Mouse (Mus musculus) liver, embryonic 12.5 days (tissue): Measurements from ENCODE around the gene Slc2a3. TPM values are rescaled to one million over a fixed set of nuclear protein-coding genes. Genes with fewer than 3 reads are reported as not detected.

Source experiments
- ATAC-seq: fragments of 200-750 bp; cut with Nextera tagmentation; 2 replicates; pipeline ENCODE4 v1.8.0; 2017; ENCODE audit warnings: moderate number of reproducible peaks, mild to moderate bottlenecking, moderate library complexity
- H3K27ac ChIP-seq: fragments of 300-500 bp; sonication (generic); 2 replicates; pipeline ENCODE4 v1.5.1; 2016; ENCODE audit warnings: mild to moderate bottlenecking
- H3K27me3 ChIP-seq: fragments of 300-500 bp; sonication (generic); replicated peaks from 2 replicates; pipeline ENCODE4 v1.6.1; 2016; ENCODE audit warnings: mild to moderate bottlenecking, moderate library complexity
- H3K36me3 ChIP-seq: fragments of 300-500 bp; sonication (generic); 2 replicates; pipeline ENCODE4 v1.6.1; 2016; ENCODE audit warnings: mild to moderate bottlenecking, moderate library complexity
- H3K4me1 ChIP-seq: fragments of 300-500 bp; sonication (generic); 2 replicates; pipeline ENCODE4 v1.6.1; 2016
- H3K4me2 ChIP-seq: fragments of 300-500 bp; sonication (generic); 2 replicates; pipeline ENCODE4 v1.6.1; 2016; ENCODE audit warnings: mild to moderate bottlenecking, moderate library complexity
- H3K4me3 ChIP-seq: fragments of 300-500 bp; sonication (generic); 2 replicates; pipeline ENCODE4 v1.5.1; 2016; ENCODE audit warnings: mild to moderate bottlenecking, moderate library complexity
- H3K9ac ChIP-seq: fragments of 300-500 bp; sonication (generic); 2 replicates; pipeline ENCODE4 v1.6.1; 2016; ENCODE audit warnings: mild to moderate bottlenecking, moderate library complexity
- H3K9me3 ChIP-seq: fragments of 300-500 bp; sonication (generic); replicated peaks from 2 replicates; pipeline ENCODE4 v1.6.1; 2016; ENCODE audit warnings: mild to moderate bottlenecking, moderate library complexity
- WGBS: fragments of 180-500 bp; shearing (Covaris S2); methylation state at CpG from one replicate; pipeline ENCODE4 v1.1.7; 2016; ENCODE audit not compliant: insufficient replicate concordance; 5-methylcytosine and 5-hydroxymethylcytosine counted together
- polyA plus RNA-seq: library from polyadenylated mRNA; unstranded; fragments of >200 nt; fragmentation: Nextera tagmentation; extraction: Ambion mirVana; gene quantifications from 2 replicates; pipeline ENCODE4 v1.2.1, GENCODE M21; 2016

Slc2a3 gene
- polyA plus RNA-seq, 1 experiment from 2014 or later = 38.7 TPM

DNA sequence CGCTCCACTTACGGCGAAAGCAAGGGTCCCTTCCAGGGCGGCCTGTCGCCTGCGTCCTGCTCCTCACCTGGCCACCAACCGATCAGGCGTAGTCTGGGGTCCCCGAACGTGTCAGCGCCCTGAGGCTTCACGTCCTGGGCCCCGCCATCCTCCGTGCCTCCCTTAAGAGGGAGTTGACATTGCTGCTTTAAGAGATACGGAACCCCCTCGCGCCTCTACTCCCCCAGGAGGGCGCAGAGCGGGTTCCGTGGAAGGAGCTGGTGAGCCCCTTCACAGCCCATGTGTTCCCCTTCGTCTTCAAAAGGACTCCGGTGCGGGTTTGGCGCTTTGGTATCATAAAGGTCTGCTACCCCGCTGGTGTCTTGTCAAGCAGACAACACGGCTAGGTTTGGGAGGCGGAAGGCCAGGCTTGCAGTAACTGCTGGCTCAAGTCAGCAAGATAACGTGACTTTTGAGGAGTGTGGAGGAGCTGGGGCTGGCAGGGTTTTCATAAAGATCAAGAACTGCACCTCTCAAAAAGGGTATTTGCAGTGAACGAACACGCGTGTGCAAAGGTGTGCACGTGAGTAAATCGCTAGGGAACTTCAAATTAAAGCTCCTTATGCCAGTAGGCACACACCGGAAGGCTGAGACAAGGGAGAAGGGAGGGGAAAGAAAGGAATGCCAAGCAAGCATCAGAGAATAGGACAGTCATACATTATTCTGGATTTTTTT, 518 bp upstream of the Slc2a3 start:
- H3K27ac ChIP-seq = peak overlapping the region; percentile 92
- no peaks in the 10 kb centered on the region; the same call in 1 of the 2 replicates for H3K27me3 ChIP-seq
- no peaks in the 10 kb centered on the region for H3K9me3 ChIP-seq
- under 1% methylated on average over 34 of the region's 34 CpGs for WGBS
- H3K4me3 ChIP-seq = peak overlapping the region; percentile 79
- peaks cover 5% of the 10 kb centered on the region for H3K36me3 ChIP-seq
- H3K4me1 ChIP-seq = peaks cover 32% of the 10 kb centered on the region
- peak overlapping the region; percentile 95 for H3K9ac ChIP-seq
- H3K4me2 ChIP-seq = peak overlapping the region; percentile 97
- peak; percentile 83 for ATAC-seq

DNA sequence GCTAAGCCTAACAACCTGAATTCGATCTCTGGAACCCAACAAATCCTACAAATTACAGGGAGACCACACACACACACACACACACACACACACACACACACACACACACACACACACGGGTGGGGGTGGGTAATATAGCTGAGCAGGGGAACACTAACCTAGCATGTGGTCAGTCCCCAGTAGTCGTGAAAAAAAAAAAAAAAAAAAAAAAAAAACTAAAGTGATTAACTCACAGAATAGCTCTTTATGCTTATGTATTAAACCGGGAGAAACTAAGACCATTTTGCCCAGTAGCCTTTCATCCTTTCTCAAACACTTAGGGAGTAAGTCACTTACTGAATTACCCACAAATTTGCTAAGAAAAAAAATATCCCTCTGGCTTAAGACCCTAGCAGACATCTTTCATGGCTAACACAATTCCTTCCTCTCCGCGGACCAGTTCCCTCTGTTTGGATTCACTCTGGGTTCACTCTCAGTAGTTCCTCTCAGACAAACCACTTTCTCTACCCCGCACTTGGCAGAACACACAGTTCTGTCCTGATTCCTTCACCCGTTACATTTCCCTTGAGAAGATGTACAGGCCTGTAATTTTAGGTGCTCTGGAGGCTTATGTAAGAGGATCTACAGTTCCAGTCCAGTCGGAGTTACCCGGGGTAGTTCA, 670 bp downstream of the Slc2a3 start:
- peak overlapping the region; percentile 79 for H3K4me3 ChIP-seq
- H3K9ac ChIP-seq = peak overlapping the region; percentile 95
- no peak for ATAC-seq
- no peaks in the 10 kb centered on the region for H3K9me3 ChIP-seq
- peaks cover 32% of the 10 kb centered on the region for H3K4me1 ChIP-seq
- peaks cover 13% of the 10 kb centered on the region for H3K36me3 ChIP-seq
- H3K27me3 ChIP-seq = no peaks in the 10 kb centered on the region
- 19% methylated on average over 10 of the region's 10 CpGs for WGBS
- H3K4me2 ChIP-seq = peak overlapping the region; percentile 97
- H3K27ac ChIP-seq = peak overlapping the region; percentile 92

DNA sequence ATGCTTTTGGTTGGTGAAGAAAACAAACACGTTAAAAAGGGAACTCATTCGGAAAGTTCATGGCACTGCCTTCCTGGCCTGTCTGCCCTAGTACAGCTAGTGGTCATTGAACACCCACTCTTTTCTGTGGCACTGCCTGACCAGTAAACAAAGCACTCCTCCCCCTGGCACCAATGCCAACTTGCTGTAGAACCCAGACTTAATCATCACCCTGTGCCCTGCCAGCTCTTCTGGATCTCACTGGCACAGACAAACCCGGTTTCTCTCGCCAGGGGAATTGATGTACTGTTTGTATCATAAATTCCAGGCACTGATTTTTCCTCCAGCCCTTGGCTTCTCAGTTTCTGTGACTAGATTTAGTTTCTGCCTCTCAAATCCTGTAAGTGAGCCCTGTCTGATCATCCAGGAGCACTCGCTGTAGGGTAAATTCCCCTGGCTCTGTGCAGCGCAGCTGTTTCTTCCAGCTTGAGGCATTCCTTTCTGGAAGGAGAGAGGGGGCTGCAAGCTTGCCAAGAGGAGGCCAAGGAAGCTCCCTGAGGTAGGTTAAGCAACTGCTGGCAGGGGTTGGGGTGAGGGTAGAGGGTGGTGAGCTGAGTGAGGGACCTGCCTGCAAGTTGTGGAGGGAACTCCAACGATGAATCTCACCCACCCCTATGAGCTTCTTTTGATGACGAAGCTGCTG, 6.0 kb downstream of the Slc2a3 start:
- Histone ChIP-seq H3K4me2 (no peak overlapping the region), H3K27me3 (no peaks in the 10 kb centered on the region), H3K36me3 (peaks cover 39% of the 10 kb centered on the region), H3K27ac (no peak overlapping the region), H3K9ac (no peak overlapping the region), H3K9me3 (no peaks in the 10 kb centered on the region), H3K4me3 (no peak overlapping the region), H3K4me1 (peaks cover 5% of the 10 kb centered on the region; the same call in 1 of the 2 replicates)
- WGBS = 70% methylated on average over 8 of the region's 8 CpGs
- no peak for ATAC-seq

DNA sequence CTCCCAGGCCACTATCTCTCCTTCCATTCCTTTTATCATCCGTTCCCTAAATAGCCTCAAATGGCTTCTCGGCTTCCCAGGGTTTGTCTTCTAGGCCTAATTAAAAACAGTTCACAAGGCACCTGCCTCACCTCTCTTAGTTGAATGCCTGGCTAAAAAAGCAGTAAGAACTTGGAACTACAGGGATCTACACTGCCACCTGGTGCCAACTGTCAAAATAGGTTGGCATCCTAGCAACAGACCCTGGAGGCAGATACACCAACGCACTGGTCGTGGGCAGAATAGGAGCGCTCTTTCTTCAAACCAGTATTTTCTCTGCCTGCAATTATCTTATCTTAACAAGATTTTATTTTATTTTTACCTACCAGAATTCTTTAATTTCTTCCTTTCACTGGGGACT, 15.2 kb downstream of the Slc2a3 start:
- 41% methylated on average over 5 of the region's 5 CpGs for WGBS

GRCm38 (mm10) chr6:122784866-122785265, 16.6 kb downstream of the Slc2a3 start:
- H3K4me1 ChIP-seq = peaks cover 18% of the 10 kb centered on the region
- no peak for ATAC-seq
- no peak overlapping the region for H3K4me2 ChIP-seq
- H3K27ac ChIP-seq = no peak overlapping the region
- H3K27me3 ChIP-seq = no peaks in the 10 kb centered on the region
- no peak overlapping the region for H3K4me3 ChIP-seq
- H3K9me3 ChIP-seq = no peaks in the 10 kb centered on the region
- 92% methylated on average over 3 of the region's 3 CpGs for WGBS
- peaks cover 4% of the 10 kb centered on the region; the same call in 1 of the 2 replicates for H3K36me3 ChIP-seq
- H3K9ac ChIP-seq = no peak overlapping the region

More for the DNA sequence above, 15.2 kb downstream of the Slc2a3 start:
- H3K4me2 ChIP-seq = no peak overlapping the region
- no peak overlapping the region for H3K27ac ChIP-seq
- no peaks in the 10 kb centered on the region for H3K27me3 ChIP-seq
- H3K4me1 ChIP-seq = peaks cover 12% of the 10 kb centered on the region
- H3K9ac ChIP-seq = no peak overlapping the region
- no peak overlapping the region for H3K4me3 ChIP-seq
- H3K9me3 ChIP-seq = no peaks in the 10 kb centered on the region
- H3K36me3 ChIP-seq = peaks cover 4% of the 10 kb centered on the region; the same call in 1 of the 2 replicates
- 0 out of 2 replicates have a peak, but pooled peaks have one; percentile 39 for ATAC-seq

DNA sequence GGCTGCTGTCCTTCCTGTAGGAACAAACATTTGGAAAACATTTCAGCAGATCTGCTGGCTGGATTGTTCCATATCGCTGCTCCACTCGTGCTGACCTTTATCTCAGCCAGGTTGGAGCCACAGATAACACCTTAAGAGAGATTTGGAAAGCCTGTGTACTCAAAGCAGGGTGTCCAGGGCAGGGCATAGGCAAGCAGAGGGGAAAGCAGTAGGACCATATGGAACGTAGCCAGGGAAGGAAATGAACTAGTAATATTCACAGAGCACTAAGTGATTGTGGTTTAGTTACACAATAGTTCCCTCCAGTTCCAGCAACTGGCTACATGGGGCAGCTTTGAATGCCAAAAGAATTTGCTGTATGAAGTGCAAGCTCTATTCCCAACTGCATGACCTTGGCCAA, 19.3 kb downstream of the Slc2a3 start:
- no peak overlapping the region for H3K27ac ChIP-seq
- peak; percentile 59 for ATAC-seq
- H3K9me3 ChIP-seq = no peaks in the 10 kb centered on the region
- H3K27me3 ChIP-seq = no peaks in the 10 kb centered on the region
- H3K9ac ChIP-seq = no peak overlapping the region
- 18% methylated on average over 3 of the region's 3 CpGs for WGBS
- H3K4me3 ChIP-seq = no peak overlapping the region
- H3K36me3 ChIP-seq = peaks cover 4% of the 10 kb centered on the region; the same call in 1 of the 2 replicates
- no peak overlapping the region for H3K4me2 ChIP-seq
- H3K4me1 ChIP-seq = peaks cover 18% of the 10 kb centered on the region

GRCm38 (mm10) chr6:122781167-122781566, 20.3 kb downstream of the Slc2a3 start:
- Histone ChIP-seq H3K9me3 (no peaks in the 10 kb centered on the region), H3K27ac (no peak overlapping the region), H3K36me3 (peaks cover 4% of the 10 kb centered on the region; the same call in 1 of the 2 replicates), H3K9ac (no peak overlapping the region), H3K4me2 (no peak overlapping the region), H3K4me3 (no peak overlapping the region), H3K27me3 (no peaks in the 10 kb centered on the region), H3K4me1 (peaks cover 18% of the 10 kb centered on the region)
- 58% methylated on average over 4 of the region's 4 CpGs for WGBS
- ATAC-seq = no peak

GRCm38 (mm10) chr6:122779916-122780315, 21.5 kb downstream of the Slc2a3 start:
- Histone ChIP-seq H3K27ac (no peak overlapping the region), H3K36me3 (peaks cover 4% of the 10 kb centered on the region; the same call in 1 of the 2 replicates), H3K4me3 (no peak overlapping the region), H3K4me1 (peaks cover 18% of the 10 kb centered on the region), H3K9ac (no peak overlapping the region), H3K27me3 (no peaks in the 10 kb centered on the region), H3K4me2 (no peak overlapping the region), H3K9me3 (no peaks in the 10 kb centered on the region)
- whole genome bisulfite sequencing = 61% methylated on average over 1 of the region's 1 CpGs
- ATAC-seq = no peak

DNA sequence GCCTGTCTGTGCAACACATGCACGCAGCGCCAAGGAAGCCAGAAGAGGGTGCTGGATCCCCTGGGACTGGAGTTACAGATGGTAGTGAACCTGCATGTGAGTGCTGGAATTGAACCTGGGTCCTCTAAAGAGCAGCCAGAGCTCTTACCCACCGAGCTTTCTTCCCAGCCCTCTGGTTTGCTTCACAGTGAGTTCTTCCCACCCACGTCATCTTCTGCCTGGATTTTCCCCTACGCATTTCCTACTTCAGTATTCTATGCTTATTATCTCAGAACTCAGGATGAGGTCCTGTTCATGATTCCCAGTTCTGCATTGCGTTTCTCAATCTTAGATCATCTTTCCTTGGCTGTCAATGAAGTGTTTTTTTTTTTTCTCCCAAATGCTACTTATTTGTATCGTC, 25.4 kb downstream of the Slc2a3 start:
- ATAC-seq = no peak
- 0 out of 2 replicates have a peak, but pooled peaks cover 4% of the 10 kb centered on the region for H3K4me1 ChIP-seq
- 73% methylated on average over 7 of the region's 7 CpGs for WGBS
- H3K27me3 ChIP-seq = no peaks in the 10 kb centered on the region
- no peak overlapping the region for H3K4me2 ChIP-seq
- no peak overlapping the region for H3K27ac ChIP-seq
- H3K9me3 ChIP-seq = no peaks in the 10 kb centered on the region
- no peak overlapping the region for H3K4me3 ChIP-seq
- H3K36me3 ChIP-seq = no peaks in the 10 kb centered on the region
- no peak overlapping the region for H3K9ac ChIP-seq

DNA sequence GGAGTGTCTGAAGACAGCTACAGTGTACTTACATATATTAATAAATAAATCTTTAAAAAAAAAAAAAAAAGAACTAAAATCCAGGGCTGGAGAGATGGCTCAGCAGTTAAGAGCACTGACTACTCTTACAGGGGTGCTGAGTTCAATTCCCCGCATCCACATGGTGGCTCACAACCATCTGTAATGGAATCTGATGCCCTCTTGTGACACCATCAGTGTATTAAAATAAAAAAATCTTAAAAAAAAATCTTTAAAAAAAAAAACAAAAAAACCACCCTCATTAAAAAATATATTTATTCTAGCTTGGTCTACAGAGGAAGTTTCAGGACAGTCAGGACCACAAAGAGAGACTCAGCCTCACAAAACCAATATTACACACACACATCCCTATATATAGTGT, 27.1 kb downstream of the Slc2a3 start:
- Histone ChIP-seq H3K27me3 (no peaks in the 10 kb centered on the region), H3K36me3 (no peaks in the 10 kb centered on the region), H3K27ac (no peak overlapping the region), H3K9ac (no peak overlapping the region), H3K4me1 (no peaks in the 10 kb centered on the region), H3K4me3 (no peak overlapping the region), H3K9me3 (no peaks in the 10 kb centered on the region), H3K4me2 (no peak overlapping the region)
- 91% methylated on average over 1 of the region's 1 CpGs for WGBS
- ATAC-seq = no peak

- no peaks in the 10 kb centered on the region for H3K27me3 ChIP-seq
- H3K27ac ChIP-seq = no peak overlapping the region
- H3K4me3 ChIP-seq = no peak overlapping the region
- no peak overlapping the region for H3K9ac ChIP-seq
- H3K36me3 ChIP-seq = no peaks in the 10 kb centered on the region
- ATAC-seq = no peak
- WGBS = 60% methylated on average over 6 of the region's 6 CpGs
- H3K4me1 ChIP-seq = no peaks in the 10 kb centered on the region
- H3K4me2 ChIP-seq = no peak overlapping the region
- no peaks in the 10 kb centered on the region for H3K9me3 ChIP-seq
These were observed 28.7 kb downstream of the Slc2a3 start for GRCm38 (mm10) chr6:122772701-122773100.

- H3K27ac ChIP-seq = no peak overlapping the region
- H3K9me3 ChIP-seq = no peaks in the 10 kb centered on the region
- peaks cover 8% of the 10 kb centered on the region for H3K4me1 ChIP-seq
- 79% methylated on average over 11 of the region's 11 CpGs for WGBS
- H3K9ac ChIP-seq = no peak overlapping the region
- H3K4me3 ChIP-seq = no peak overlapping the region
- no peak for ATAC-seq
- no peaks in the 10 kb centered on the region for H3K27me3 ChIP-seq
- no peaks in the 10 kb centered on the region for H3K36me3 ChIP-seq
- H3K4me2 ChIP-seq = no peak overlapping the region
These were observed 30.6 kb downstream of the Slc2a3 start for GRCm38 (mm10) chr6:122770760-122771315.
